Mouse (Mus musculus): ENCODE results near the gene Kif3b. TPM values are rescaled to one million over a fixed set of nuclear protein-coding genes. Genes with fewer than 3 reads are reported as not detected.
A peak's percentile ranks its signal among the peaks of the same experiment; 100 is the strongest.

Gene Kif3b
- polyA plus RNA-seq, 1 experiment from 2014 or later = 3.1 TPM

DNA sequence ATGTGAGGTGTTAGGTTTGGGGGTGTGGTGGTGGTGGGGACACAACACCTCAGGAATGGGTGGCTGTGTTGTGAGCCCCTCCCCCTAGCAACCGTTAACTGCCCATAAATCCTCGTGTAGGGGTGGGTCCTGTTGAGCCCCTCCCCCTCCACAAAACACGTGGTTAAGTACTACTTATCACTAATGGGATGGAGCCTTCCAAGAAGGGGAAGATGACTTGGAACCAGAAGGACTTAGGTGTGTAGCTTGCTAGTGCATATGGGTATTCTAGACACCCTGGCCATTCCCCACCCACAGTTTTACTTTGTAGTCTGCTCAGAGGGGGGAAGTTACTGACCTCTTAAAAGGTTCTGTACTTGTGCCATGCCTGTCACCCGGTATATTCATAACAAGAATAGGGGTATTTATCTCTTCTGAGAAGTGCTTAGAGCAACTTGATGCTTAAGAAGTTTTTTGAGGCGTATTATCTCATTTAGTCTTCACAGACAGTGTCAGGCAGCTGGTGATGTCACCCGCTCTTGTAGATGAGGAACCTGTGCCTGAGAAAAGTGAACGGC, 1.2 kb downstream of the Kif3b start:
- H3K36me3 ChIP-seq (ENCODE audit: control insufficient read depth, insufficient read depth, low read length) = no peaks in the 10 kb centered on the region
- no peaks in the 10 kb centered on the region for H3K27me3 ChIP-seq (ENCODE audit: control insufficient read depth, insufficient read depth, low read length)
- TF ChIP-seq EP300 (optimal IDR thresholded peaks at IDR 0.05) (no peak), CTCF (IDR thresholded peaks at IDR 0.05; ENCODE audit: low read depth) (no peak)
- no peak overlapping the region; the same call in 1 of the 2 replicates for H3K9ac ChIP-seq (ENCODE audit: low read length)
- peak overlapping the region; percentile 74; the same call in 1 of the 2 replicates for H3K4me3 ChIP-seq (ENCODE audit: low read depth, low read length)
- peak; percentile 48 for DNase-seq (ENCODE audit: low spot score)
- ATAC-seq (ENCODE audit: low FRiP score, low TSS enrichment) = peak; percentile 46
- WGBS = 48% methylated on average over 7 of the region's 7 CpGs
- no peak overlapping the region for H3K27ac ChIP-seq (replicated peaks)
- peaks cover 8% of the 10 kb centered on the region; the same call in 1 of the 2 replicates for H3K4me1 ChIP-seq (replicated peaks; ENCODE audit: control insufficient read depth, insufficient read depth)
- H3K9me3 ChIP-seq (ENCODE audit: control insufficient read depth, low read length) = no peaks in the 10 kb centered on the region
- peak overlapping the region; percentile 87 for H3K4me2 ChIP-seq (replicated peaks; ENCODE audit: low read depth)

GRCm38 (mm10) chr2:153295196-153295595, 4.0 kb downstream of the Kif3b start:
- Histone ChIP-seq H3K4me3 (ENCODE audit: low read depth, low read length) (no peak overlapping the region), H3K9me3 (ENCODE audit: control insufficient read depth, low read length) (no peaks in the 10 kb centered on the region), H3K36me3 (ENCODE audit: control insufficient read depth, insufficient read depth, low read length) (no peaks in the 10 kb centered on the region), H3K4me2 (replicated peaks; ENCODE audit: low read depth) (no peak overlapping the region), H3K9ac (ENCODE audit: low read length) (no peak overlapping the region), H3K27me3 (ENCODE audit: control insufficient read depth, insufficient read depth, low read length) (no peaks in the 10 kb centered on the region), H3K27ac (replicated peaks) (no peak overlapping the region), H3K4me1 (replicated peaks; ENCODE audit: control insufficient read depth, insufficient read depth) (peaks cover 8% of the 10 kb centered on the region; the same call in 1 of the 2 replicates)
- ATAC-seq (ENCODE audit: low FRiP score, low TSS enrichment) (no peak), DNase-seq (ENCODE audit: low spot score) (no peak)
- whole genome bisulfite sequencing = 83% methylated on average over 4 of the region's 4 CpGs
- TF ChIP-seq CTCF (IDR thresholded peaks at IDR 0.05; ENCODE audit: low read depth) (no peak), EP300 (optimal IDR thresholded peaks at IDR 0.05) (no peak)

DNA sequence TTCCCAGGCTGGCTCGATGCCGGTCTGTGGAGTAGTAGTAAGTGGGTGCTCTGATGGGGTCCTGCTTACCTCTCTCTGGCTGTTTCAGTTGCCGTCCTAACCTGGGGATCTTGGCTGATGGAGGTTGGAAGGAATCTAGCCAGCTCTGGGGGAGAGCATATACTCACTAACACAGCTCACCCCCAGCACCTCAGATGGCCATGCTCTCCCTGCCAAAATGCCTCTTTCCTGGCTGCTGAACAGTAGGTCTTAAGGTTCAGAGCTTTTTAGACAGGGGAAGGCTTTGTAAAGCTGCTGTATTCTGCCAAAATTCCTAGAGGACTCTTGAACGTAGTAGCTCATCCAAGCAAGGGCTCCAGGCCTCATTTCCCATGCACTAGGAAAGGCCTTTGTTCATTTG, 6.6 kb downstream of the Kif3b start:
- DNase-seq (ENCODE audit: low spot score) = no peak

GRCm38 (mm10) chr2:153298460-153298859, 7.2 kb downstream of the Kif3b start:
- DNase-seq (ENCODE audit: low spot score) (no peak), ATAC-seq (ENCODE audit: low FRiP score, low TSS enrichment) (no peak)
- Histone ChIP-seq H3K36me3 (ENCODE audit: control insufficient read depth, insufficient read depth, low read length) (no peaks in the 10 kb centered on the region), H3K4me1 (replicated peaks; ENCODE audit: control insufficient read depth, insufficient read depth) (no peaks in the 10 kb centered on the region), H3K9me3 (ENCODE audit: control insufficient read depth, low read length) (no peaks in the 10 kb centered on the region), H3K4me3 (ENCODE audit: low read depth, low read length) (no peak overlapping the region), H3K27ac (replicated peaks) (no peak overlapping the region; the same call in 1 of the 2 replicates), H3K27me3 (ENCODE audit: control insufficient read depth, insufficient read depth, low read length) (no peaks in the 10 kb centered on the region), H3K4me2 (replicated peaks; ENCODE audit: low read depth) (no peak overlapping the region), H3K9ac (ENCODE audit: low read length) (no peak overlapping the region)
- no peak for TF ChIP-seq EP300 (optimal IDR thresholded peaks at IDR 0.05)
- no peak for TF ChIP-seq CTCF (IDR thresholded peaks at IDR 0.05; ENCODE audit: low read depth)
- WGBS = 45% methylated on average over 4 of the region's 4 CpGs

More for the DNA sequence above, 6.6 kb downstream of the Kif3b start:
- no peaks in the 10 kb centered on the region for H3K27me3 ChIP-seq (ENCODE audit: control insufficient read depth, insufficient read depth, low read length)
- no peak overlapping the region for H3K4me3 ChIP-seq (ENCODE audit: low read depth, low read length)
- no peak for ATAC-seq (ENCODE audit: low FRiP score, low TSS enrichment)
- 67% methylated on average over 4 of the region's 4 CpGs for WGBS
- no peak overlapping the region for H3K4me2 ChIP-seq (replicated peaks; ENCODE audit: low read depth)
- no peak for TF ChIP-seq EP300 (optimal IDR thresholded peaks at IDR 0.05)
- TF ChIP-seq CTCF (IDR thresholded peaks at IDR 0.05; ENCODE audit: low read depth) = no peak
- H3K27ac ChIP-seq (replicated peaks) = no peak overlapping the region
- no peak overlapping the region for H3K9ac ChIP-seq (ENCODE audit: low read length)
- H3K4me1 ChIP-seq (replicated peaks; ENCODE audit: control insufficient read depth, insufficient read depth) = no peaks in the 10 kb centered on the region
- H3K36me3 ChIP-seq (ENCODE audit: control insufficient read depth, insufficient read depth, low read length) = no peaks in the 10 kb centered on the region
- no peaks in the 10 kb centered on the region for H3K9me3 ChIP-seq (ENCODE audit: control insufficient read depth, low read length)

- no peak for TF ChIP-seq EP300 (optimal IDR thresholded peaks at IDR 0.05)
- peak; percentile 65 for TF ChIP-seq CTCF (IDR thresholded peaks at IDR 0.05; ENCODE audit: low read depth)
- 48% methylated on average over 4 of the region's 4 CpGs for WGBS
- Histone ChIP-seq H3K4me2 (replicated peaks; ENCODE audit: low read depth) (no peak overlapping the region), H3K9me3 (ENCODE audit: control insufficient read depth, low read length) (no peaks in the 10 kb centered on the region), H3K27me3 (ENCODE audit: control insufficient read depth, insufficient read depth, low read length) (no peaks in the 10 kb centered on the region), H3K4me3 (ENCODE audit: low read depth, low read length) (no peak overlapping the region), H3K27ac (replicated peaks) (no peak overlapping the region; the same call in 1 of the 2 replicates), H3K9ac (ENCODE audit: low read length) (no peak overlapping the region), H3K4me1 (replicated peaks; ENCODE audit: control insufficient read depth, insufficient read depth) (no peaks in the 10 kb centered on the region), H3K36me3 (ENCODE audit: control insufficient read depth, insufficient read depth, low read length) (no peaks in the 10 kb centered on the region)
- DNase-seq (ENCODE audit: low spot score) (no peak), ATAC-seq (ENCODE audit: low FRiP score, low TSS enrichment) (peak; percentile 63)
Measured at GRCm38 (mm10) chr2:153298863-153299262, 7.7 kb downstream of the Kif3b start.

- DNase-seq (ENCODE audit: low spot score) (no peak), ATAC-seq (ENCODE audit: low FRiP score, low TSS enrichment) (no peak)
- no peaks in the 10 kb centered on the region for H3K4me1 ChIP-seq (replicated peaks; ENCODE audit: control insufficient read depth, insufficient read depth)
- H3K27ac ChIP-seq (replicated peaks) = no peak overlapping the region
- TF ChIP-seq CTCF (IDR thresholded peaks at IDR 0.05; ENCODE audit: low read depth) (no peak), EP300 (optimal IDR thresholded peaks at IDR 0.05) (no peak)
- H3K4me2 ChIP-seq (replicated peaks; ENCODE audit: low read depth) = no peak overlapping the region
- H3K36me3 ChIP-seq (ENCODE audit: control insufficient read depth, insufficient read depth, low read length) = no peaks in the 10 kb centered on the region
- WGBS = 92% methylated on average over 5 of the region's 5 CpGs
- H3K9me3 ChIP-seq (ENCODE audit: control insufficient read depth, low read length) = no peaks in the 10 kb centered on the region
- H3K27me3 ChIP-seq (ENCODE audit: control insufficient read depth, insufficient read depth, low read length) = no peaks in the 10 kb centered on the region
- no peak overlapping the region for H3K4me3 ChIP-seq (ENCODE audit: low read depth, low read length)
- no peak overlapping the region for H3K9ac ChIP-seq (ENCODE audit: low read length)
Measured at GRCm38 (mm10) chr2:153301123-153301522, 9.9 kb downstream of the Kif3b start.

All from stomach, postnatal 0 days (tissue).